Mouse (Mus musculus) liver, adult 2 months (tissue): ENCODE data around the gene Proser3.

Source experiments
- CTCF ChIP-seq: fragments of 200-500 bp; IDR thresholded peaks from 2 replicates; pipeline ENCODE4 v1.5.1; 2011; ENCODE audit warnings: low read depth, low read length, control low read depth
- POLR2A ChIP-seq: fragments of 200-500 bp; IDR thresholded peaks from 2 replicates; pipeline ENCODE4 v1.6.1; 2011; ENCODE audit warnings: low read length, control low read depth; ENCODE audit not compliant: insufficient read depth; ENCODE audit errors: extremely low read depth

DNA sequence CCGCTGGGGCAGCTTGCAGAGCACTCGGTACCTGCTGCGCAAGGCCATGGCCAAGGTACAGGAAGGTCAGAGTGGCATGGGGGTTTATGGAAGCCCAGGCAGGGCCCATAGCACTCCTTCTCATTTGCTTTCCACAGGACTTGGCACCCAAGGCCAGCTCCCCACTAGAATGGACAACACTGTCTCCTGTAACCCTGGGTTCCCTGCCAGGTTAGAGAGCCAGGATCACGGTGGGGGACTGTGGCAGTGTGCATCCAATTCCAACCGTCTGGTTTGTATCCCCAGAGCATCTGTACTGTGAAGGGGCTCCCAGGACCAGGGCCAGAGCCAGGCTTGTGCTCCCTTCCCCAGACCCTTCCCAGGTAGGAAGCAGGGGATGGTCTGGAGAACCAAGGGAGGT is 31.2 kb downstream of the Proser3 start:
- TF ChIP-seq CTCF (no peak), POLR2A (no peak)
